Mouse (Mus musculus) bone marrow macrophage, adult 2 months (primary cell): ENCODE measurements at regions not wholly inside any gene's neighbourhood (a gene's known extent, or its start where the extent isn't known, plus 50 kb on each side); places are given as distances from the start of the nearest gene placed in this dataset.

Experiments used
- CTCF ChIP-seq: IDR thresholded peaks from 2 replicates; pipeline ENCODE4 v1.5.1; 2012; ENCODE audit warnings: low read depth, mild to moderate bottlenecking, low read length, moderate library complexity
- POLR2A ChIP-seq: IDR thresholded peaks from 2 replicates; pipeline ENCODE4 v1.6.1; 2012; ENCODE audit warnings: mild to moderate bottlenecking, low read depth, low read length, borderline replicate concordance

DNA sequence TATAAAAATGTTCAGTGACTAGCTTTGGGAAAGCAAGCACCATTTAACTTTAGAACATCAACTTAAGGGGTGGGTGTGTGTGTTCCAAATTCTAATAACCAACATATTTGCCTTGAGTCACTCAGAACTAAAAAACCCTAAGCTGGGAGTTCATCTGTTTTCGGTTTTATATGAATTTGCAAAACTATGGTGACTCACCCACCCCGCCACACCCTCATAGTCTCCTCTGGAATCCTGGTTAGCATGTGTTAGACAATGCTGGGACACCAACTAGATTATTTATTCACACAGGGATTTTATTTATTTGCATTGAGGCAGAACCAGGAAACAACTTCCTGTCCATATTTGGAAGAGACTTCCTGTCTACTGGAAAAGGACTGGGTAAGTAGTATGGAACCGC is 50.2 kb upstream of the Lnx1 start:
- TF ChIP-seq CTCF (no peak), POLR2A (no peak)
